Mouse (Mus musculus): ENCODE results near the gene Tbp.
"Not testable (repeated sequence)": the region's sequence is repeated elsewhere in the genome, so short reads cannot be mapped to it uniquely, and the experiment has no call there.

Gene Tbp

GRCm38 (mm10) chr17:15536457-15536904 lies 36.8 kb downstream of the Tbp start:
- no peak for DNase-seq (ENCODE audit: low read depth, low spot score)

GRCm38 (mm10) chr17:15540309-15540708 lies 40.6 kb downstream of the Tbp start:
- DNase-seq (ENCODE audit: low read depth, low spot score), result no peak

DNA sequence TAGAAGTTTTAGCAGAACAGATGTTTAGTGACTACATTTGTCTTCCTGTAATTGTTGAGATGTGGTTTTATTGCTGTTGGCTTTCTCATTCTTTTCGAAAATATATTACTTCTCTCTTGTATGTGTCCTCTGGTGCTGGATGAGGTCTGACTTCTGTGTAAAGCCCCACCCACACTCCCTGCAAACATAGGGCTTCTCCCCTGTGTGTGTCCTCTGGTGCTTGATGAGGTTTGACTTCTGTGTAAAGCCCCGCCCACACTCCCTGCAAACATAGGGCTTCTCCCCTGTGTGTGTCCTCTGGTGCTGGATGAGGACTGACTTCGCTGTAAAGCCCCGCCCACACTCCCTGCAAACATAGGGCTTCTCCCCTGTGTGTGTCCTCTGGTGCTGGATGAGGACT lies 44.2 kb downstream of the Tbp start:
- DNase-seq (ENCODE audit: low read depth, low spot score), result not testable (repeated sequence)

GRCm38 (mm10) chr17:15546440-15546839 lies 46.8 kb downstream of the Tbp start:
- no peak for DNase-seq (ENCODE audit: low read depth, low spot score)

GRCm38 (mm10) chr17:15549713-15550112 lies 50.0 kb downstream of the Tbp start:
- DNase-seq (ENCODE audit: low read depth, low spot score), result no peak

DNA sequence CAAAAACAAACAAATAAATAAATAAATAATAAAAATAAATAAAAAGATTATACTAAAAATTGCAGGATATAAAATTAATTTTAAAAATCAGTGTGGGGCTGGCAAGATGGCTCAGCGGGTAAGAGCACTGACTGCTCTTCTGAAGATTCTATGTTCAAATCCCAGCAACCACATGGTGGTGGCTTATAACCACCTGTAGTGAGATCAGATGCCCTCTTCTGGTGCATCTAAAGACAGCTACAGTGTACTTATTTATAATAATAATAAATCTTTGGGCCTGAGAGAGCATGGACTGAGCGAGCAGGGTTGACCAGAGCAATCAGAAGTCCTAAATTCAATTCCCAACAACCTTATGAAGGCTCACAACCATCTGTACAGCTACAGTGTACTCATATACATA lies 60.3 kb downstream of the Tbp start:
- DNase-seq (ENCODE audit: low read depth, low spot score), result no peak

- peak; percentile 98 for DNase-seq (ENCODE audit: low read depth, low spot score)
These were observed 64.6 kb downstream of the Tbp start, which contains the start of gene Prdm9 for GRCm38 (mm10) chr17:15564014-15564927. Prdm9 (minus strand) TSS chr17:15564354.

DNA sequence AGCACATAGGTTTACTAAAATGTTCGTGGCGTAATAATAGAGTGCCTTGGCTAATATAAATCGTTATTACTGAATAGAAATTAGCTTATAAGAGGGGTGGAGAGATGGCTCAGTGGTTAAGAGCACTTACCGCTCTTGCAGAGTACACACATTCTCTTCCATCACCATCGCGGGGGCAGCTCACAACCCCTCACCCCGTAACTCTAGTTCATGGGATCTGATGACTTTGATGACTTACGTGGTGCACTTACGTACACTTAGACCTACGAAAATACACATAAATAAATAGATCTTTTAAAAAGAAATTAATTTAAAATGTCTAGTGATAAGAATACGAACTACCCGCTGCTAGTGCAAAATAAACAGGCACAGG lies 65.2 kb downstream of the Tbp start:
- DNase-seq (ENCODE audit: low read depth, low spot score), result no peak

- DNase-seq (ENCODE audit: low read depth, low spot score), result no peak
These were observed 67.2 kb downstream of the Tbp start for GRCm38 (mm10) chr17:15566908-15567307.

GRCm38 (mm10) chr17:15575056-15575455 lies 75.4 kb downstream of the Tbp start:
- no peak for DNase-seq (ENCODE audit: low read depth, low spot score)

- peak; percentile 49 for DNase-seq (ENCODE audit: low read depth, low spot score)
These were observed 77.6 kb downstream of the Tbp start for GRCm38 (mm10) chr17:15577291-15577694.

Measured in mesoderm, embryonic 11.5 days (tissue).